Mouse (Mus musculus) brain, embryonic 14.5 days (tissue): Measurements from ENCODE around the gene Opcml.

ENCODE experiments used
- CTCF ChIP-seq: fragments of 200-500 bp; IDR thresholded peaks from 2 replicates; pipeline ENCODE4 v1.5.1; 2012; ENCODE audit warnings: inconsistent platforms, mild to moderate bottlenecking, moderate library complexity, borderline replicate concordance; ENCODE audit not compliant: insufficient read depth, insufficient read length; ENCODE audit errors: extremely low read depth
- POLR2A ChIP-seq: fragments of 200-500 bp; IDR thresholded peaks from 2 replicates; pipeline ENCODE4 v1.6.1; 2012; ENCODE audit warnings: mild to moderate bottlenecking, inconsistent platforms, borderline replicate concordance; ENCODE audit not compliant: poor library complexity, insufficient read depth, insufficient read length, severe bottlenecking; ENCODE audit errors: extremely low read depth

DNA sequence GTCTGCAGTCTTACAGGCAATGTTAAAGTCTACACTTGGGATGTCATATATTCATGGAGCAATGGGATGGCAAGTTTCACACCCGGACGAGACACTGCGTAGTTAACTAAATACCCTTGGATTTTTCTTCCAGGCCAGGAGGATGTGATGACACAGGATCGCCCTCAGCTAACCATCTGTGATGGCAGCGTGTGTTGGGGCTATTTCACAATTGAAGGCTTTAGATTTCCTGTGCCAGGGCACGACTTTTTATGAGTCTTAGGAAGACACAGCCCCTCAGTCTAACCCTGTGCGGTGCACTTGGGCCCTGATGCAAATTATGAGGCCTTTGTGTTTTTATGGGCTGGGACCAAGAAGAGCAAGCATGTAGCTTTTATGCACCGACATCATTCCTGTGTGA lies 614.0 kb downstream of the Opcml start:
- no peak for TF ChIP-seq CTCF
- TF ChIP-seq POLR2A: no peak
